Mouse (Mus musculus) heart, postnatal 36 days (tissue): ENCODE measurements around the gene Gtf3c3. TPM values are rescaled to one million over a fixed set of nuclear protein-coding genes. Genes with fewer than 3 reads are reported as not detected.

Experiments used
- DNase-seq, 2 experiments: peaks; one replicate each; pipeline ENCODE4 v3.0.0; 2021 to 2022
- intact Hi-C: fragments of 180-260 bp; cut with DNase I; formaldehyde crosslinking; loops from one replicate; pipeline ENCODE4 v1.15.1; 2025
- total RNA-seq, 2 experiments: library from RNA; stranded (reverse); gene quantifications; 2 replicates each; pipeline ENCODE4 v1.2.3; 2021

Gtf3c3 gene
- 10 to 100 TPM; 12.2 to 13.9 TPM for total RNA-seq

DNA sequence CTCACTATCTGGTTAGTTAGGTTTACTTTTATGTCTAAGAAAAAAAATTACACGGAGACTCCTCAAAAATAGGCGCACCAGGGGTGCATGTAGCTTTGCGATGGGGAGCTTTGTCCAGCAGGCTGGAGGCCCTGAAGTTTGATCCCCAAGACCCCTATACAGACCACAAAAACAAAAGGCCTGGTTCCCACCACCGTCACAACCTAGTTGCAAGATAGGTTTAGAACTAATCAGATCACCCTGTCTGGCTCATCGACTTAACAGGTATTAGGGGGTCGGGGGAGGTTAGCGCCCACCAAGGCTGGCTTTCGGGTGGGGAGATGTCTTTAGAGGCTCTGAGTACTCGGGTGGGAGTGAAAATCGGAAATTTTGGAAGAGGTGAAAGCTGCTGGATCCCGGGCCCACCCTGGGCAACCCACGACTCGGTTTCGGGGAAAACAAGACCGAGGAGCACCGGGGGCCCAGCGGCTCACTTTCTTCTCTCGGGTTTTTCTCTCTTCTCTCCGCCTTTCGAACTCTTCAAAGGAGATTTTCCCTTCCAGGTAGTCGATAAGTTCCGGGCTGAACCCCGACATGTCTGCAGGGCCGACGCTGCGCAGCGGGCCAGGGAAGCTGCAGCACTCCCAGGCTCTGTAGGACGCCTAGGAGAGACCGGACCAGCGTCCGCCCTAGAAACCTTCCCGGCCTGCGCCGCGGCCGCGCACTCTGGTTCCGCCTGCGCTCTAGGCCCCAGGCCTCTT lies at the start of gene Gtf3c3:
Gene Gtf3c3 (minus strand): TSS at position 632 of the 740 bp plus-strand sequence.
- DNase-seq = peak; percentile 83 to 85
- intact Hi-C loops = loop anchor here (10.0 kb wide), 1 partner anchor 546 kb away; no protein-coding TSS in a partner anchor

DNA sequence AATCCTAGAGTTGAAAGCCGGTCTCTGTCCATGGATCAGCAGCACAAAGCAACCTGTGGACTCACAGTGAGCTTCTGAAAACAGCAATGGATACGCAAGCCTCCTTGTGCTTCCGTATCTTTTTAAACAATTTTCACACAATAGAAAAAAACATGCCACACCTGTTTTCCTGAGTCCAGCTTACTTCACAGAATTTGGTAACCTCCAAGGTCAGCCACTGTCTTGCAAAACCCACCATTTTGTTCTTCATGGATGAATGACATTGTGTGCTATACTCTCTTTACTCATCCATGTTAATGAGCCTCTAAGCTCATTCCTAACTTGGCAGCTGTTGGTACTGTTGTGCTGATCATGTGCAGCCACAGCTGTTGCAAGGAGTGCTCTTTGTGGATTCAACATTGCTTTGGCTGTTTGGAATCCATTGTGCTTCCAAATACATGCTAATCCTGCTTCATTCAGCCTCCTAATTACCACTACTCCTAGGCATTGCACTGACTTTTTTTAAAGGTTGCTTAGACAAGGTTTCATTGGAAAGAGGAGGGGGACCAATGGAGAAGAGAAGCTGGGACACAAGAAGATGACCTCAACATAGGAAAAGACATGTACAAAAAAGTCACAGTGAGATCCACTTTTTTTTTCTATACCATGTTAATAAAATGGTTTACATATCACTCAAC lies 46.1 kb upstream of the Gtf3c3 start:
- no peak for DNase-seq
- intact Hi-C loops = no loop called here

DNA sequence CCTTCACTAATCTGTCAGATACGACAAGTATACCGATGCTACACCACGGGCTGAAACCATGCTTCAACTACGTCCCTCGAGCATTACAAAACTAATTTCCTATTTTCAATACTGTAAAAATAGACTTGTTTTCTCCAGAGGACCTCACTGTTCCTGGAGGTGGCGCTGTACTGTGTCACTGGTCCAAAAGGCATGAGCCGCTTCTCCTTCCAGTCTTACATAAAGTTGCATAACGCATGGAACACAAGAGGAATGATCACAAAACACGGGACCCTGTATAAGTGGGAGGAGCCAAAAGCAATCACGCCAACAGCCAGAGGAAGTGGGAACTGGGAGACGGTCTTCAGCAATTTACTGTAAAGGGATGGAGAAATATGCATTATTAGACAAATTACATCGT lies 41.7 kb upstream of the Gtf3c3 start:
- DNase-seq = no peak

GRCm38 (mm10) chr1:54468662-54469061 lies 29.9 kb upstream of the Gtf3c3 start:
- intact Hi-C loops = no loop called here
- no peak for DNase-seq

More for the DNA sequence above, 41.7 kb upstream of the Gtf3c3 start:
- intact Hi-C loops = no loop called here

DNA sequence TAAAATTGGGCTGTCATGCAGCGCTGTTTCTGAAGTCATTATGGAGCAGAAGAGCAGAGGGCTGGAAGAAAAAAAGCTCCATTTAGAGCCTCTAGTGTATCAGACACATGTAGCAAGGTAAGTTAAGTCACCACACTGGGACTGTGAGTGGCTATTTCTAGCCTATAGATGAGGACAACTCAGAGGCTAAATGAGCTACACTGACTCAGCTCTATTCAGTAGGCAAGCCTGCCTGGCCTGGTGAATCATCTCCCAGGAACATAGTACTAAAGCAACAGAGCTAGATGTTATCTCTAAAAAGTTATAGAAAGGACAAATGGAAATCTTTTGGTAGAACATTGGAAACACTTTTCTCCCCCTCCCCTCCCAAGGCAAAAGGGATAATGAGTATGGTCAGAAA lies 28.6 kb upstream of the Gtf3c3 start:
- no peak for DNase-seq
- intact Hi-C loops = no loop called here

- no peak for DNase-seq
- intact Hi-C loops = no loop called here
Observed at GRCm38 (mm10) chr1:54452116-54452515, 13.3 kb upstream of the Gtf3c3 start.

DNA sequence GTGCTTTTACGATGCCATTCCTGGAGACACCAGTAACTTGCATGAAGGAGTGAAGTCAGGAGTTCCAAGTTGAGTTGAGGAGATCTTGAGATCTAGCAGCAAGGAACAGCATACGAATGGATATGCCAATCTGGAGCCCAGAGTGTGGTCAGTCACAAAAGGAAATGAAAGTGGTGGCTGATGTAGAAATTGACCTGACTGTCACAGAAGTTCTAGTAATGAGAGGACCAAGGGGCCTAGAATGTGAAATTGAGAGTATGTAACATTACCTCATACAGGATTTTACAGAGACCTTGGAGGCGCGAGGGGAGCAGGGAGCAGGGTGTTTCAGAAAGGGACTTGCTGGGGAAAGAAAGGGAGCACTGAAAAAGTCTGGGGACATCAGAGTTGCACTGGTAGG lies 10.1 kb upstream of the Gtf3c3 start:
- intact Hi-C loops = no loop called here
- DNase-seq = no peak

DNA sequence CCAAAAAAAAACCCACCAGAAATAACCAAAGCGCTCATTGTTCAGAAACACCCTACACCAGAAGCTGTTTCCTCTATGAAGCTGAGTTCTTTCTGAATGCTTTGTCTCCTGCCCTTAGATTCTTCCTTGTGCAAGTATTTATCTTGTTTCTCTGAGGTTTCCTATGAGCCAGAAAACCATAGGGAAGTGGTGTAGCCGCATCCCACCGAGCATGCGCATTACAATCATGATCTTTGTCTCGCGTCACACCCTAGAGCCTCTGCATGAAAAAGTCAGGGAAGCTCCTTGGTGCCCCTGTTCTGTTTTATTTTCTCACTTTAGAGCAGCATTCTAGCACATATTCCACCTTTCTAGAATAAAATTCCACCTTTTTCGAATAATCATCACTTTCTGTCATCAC lies 4.9 kb upstream of the Gtf3c3 start:
- DNase-seq = no peak
- intact Hi-C loops = no loop called here

GRCm38 (mm10) chr1:54439080-54439476 lies 307 bp upstream of the Gtf3c3 start:
- intact Hi-C loops = loop anchor here (10.0 kb wide), 1 partner anchor 546 kb away; no protein-coding TSS in a partner anchor
- peak in 1 of 2 experiments; percentile 3 for DNase-seq

DNA sequence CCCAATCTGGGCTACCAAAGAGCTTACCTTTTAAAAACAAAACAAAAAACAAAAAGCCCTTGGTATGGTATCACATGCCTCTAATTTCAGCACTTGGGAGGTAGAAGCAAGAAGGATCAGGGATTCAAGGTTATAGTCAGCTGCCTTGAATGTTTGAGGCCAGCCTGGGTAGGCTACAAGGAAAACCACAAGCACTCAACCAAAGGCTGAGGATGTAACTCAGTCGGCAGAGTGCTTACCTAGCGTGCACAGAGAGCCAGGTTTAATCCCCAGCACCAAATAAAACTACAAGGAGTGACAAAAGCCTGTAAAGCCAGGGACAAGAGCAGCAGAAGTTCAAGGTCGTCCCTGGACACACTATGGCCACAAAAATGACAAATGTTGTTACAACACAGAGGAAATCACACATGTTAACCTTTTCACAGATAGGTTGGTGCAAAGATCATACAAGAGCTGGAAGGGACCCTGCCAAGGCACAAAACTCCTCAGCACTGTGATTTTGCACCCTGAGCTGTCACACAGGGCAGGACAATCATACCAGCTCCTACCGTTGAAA lies 16.5 kb downstream of the Gtf3c3 start:
- intact Hi-C loops = no loop called here
- no peak for DNase-seq

DNA sequence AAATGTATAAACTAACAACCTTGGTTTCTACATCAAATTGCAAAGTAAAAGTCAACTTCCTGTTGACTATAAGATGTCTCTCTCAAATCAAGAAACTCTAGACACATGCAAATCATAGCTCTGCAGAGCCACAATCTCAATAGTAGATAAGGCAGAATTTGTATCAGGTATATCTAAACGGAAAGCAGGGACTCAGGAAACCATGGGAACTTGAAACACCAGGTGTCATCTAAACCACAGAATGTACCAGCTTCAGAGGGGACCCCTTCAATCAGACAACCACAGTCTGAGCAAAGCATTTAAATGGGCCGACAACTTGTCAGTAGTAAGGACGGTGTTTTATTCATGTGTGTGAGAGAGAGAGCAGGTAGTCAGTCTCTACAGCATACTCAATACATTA lies 17.1 kb downstream of the Gtf3c3 start:
- intact Hi-C loops = no loop called here
- DNase-seq = no peak

- DNase-seq = no peak
- intact Hi-C loops = no loop called here
Observed at GRCm38 (mm10) chr1:54402736-54403135, 36.0 kb downstream of the Gtf3c3 start.

DNA sequence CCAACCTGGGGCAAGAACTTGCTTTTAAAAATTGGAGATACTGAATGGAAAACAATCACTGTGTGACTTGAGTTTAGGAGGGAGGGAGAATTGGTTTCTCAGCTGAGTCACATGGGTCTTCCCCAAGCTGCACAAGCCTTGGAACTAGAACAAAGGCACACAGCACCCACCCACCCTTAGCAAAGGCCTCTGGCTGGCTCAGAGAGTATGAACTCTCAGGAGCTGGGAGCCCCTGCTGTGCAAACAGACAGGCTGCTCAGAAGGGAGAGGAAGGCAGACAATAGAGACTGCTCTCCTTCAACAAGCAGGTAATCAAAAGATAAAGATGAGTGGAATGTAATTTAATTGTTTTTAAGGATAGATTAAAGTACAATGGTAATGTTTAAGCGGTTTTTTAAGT lies 54.5 kb downstream of the Gtf3c3 start:
- DNase-seq = no peak
- intact Hi-C loops = loop anchor here (5.0 kb wide), 2 partner anchors 347 to 477 kb away; no protein-coding TSS in a partner anchor

DNA sequence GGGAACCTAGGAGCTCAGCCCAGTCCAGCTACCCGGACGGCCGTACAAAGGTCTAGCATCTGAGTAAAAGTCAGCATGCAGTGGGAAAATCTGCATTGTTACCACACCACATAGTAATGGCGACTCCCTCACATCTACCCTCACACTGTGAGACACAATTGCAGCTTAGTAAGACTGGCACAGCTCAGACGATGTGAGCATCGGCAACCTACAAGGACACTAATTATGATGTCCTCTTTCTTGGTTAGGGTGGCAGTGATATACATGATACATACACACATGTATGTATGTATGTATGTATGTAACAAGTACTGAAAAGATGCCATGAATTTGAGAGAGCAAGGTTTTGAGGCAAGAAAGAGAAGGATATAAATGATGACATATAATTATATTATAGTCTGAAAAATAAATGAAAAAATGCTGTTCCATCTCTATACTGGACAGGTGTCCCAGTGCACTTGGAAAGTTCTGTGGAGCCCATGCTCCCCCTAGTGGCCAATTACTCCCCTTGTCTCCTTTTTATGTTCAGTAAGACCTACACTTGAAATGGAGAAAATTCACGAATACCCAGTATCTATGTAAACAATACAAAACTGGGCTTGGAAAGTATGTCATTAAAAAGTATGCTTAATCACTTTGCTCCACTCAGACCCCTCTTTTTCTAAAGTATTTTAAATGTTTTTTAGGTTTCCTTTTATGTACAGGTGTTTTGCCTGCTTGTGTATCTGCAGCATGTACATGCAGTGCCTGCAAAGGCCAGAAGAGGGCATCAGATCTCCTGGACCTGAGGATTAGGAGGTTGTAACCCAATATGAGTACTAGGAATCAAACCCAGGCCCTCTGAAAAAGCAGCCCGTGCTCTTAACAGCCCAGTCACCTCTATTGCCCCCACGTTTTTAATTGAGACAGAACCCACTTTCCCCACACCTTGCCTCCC lies 57.5 kb downstream of the Gtf3c3 start:
- intact Hi-C loops = loop anchor here (5.0 kb wide), 2 partner anchors 344 to 474 kb away; no protein-coding TSS in a partner anchor

DNA sequence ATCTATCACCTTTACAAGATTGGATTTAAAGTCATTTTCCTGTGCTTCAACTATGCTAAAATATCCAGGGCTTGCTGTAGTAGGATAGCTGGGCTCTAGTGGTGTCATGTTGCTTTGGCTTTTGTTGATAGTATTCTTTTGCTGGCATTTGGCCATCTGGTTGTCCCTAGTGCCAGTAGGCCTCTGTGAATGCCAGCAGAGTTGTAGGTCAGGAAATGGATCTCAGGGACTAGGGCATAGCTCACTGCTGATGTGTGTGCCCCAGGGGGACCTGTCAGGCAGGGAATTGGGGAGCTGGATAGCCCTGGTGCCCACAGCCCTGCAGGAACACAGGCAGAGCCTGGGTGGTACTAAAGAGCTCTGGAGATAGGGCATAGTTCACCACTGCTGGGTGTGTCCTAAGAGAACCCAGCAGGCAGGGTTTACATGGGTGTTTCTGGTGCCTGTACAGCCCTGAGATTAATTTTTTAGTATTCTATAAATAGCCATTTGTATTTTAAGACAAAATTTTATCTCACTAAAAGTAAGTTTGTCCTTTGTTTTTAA lies 61.2 kb downstream of the Gtf3c3 start:
- intact Hi-C loops = no loop called here
- DNase-seq = peak; percentile 10 to 34

More for the DNA sequence above, 57.5 kb downstream of the Gtf3c3 start:
- DNase-seq = peak; percentile 45 to 64

- DNase-seq = no peak
- intact Hi-C loops = no loop called here
Observed at GRCm38 (mm10) chr1:54356566-54356965, 82.2 kb downstream of the Gtf3c3 start.

GRCm38 (mm10) chr1:54355485-54355884 lies 83.3 kb downstream of the Gtf3c3 start:
- intact Hi-C loops = no loop called here
- DNase-seq = peak in 1 of 2 experiments; percentile 12

- DNase-seq = no peak
- intact Hi-C loops = no loop called here
Observed at GRCm38 (mm10) chr1:54354786-54355185, 84.0 kb downstream of the Gtf3c3 start.
